Mouse (Mus musculus): Measurements from ENCODE around the gene Abhd12. TPM values are rescaled to one million over a fixed set of nuclear protein-coding genes. Genes with fewer than 3 reads are reported as not detected.
A peak's percentile ranks its signal among the peaks of the same experiment; 100 is the strongest.

Gene Abhd12
- polyA plus RNA-seq, 1 experiment from 2014 or later, result 47.9 TPM

DNA sequence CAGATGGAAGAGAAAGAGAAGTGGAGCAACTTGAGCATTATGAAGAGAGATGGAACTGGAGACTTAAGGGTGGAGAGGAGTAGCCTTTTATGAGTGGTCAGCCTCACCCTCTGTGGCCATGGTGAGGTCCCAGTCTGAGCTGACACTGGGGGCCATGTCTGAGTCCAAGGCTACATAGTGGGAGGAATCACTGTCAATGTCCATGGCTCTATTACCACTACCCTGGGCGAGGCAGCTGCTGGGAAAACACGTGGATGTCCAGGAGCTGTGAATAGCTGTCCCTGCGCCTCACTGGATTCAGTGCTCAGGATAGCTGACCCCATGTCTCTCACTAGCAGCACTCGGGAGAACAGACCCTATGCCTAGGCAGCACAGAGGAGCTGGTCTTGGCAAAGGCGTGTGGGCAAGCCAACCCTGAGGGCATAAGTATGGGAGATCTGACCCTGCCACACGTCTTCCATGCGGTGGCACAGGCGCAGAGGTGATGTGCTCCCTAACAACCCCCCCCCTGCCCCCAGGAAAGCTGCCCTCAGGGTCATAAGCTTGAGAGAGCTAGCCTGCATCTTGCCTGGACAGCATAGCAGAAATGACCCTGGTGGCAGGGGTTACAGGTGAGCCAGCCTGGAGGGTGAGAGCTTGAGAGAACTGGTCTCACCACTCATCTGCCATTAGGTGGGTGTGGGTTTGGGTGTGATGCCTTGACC, 20.3 kb downstream of the Abhd12 start:
- H3K9ac ChIP-seq, result no peak overlapping the region
- H3K4me1 ChIP-seq (replicated peaks), result peaks cover 20% of the 10 kb centered on the region
- no peak overlapping the region for H3K4me2 ChIP-seq
- H3K36me3 ChIP-seq, result no peaks in the 10 kb centered on the region
- H3K9me3 ChIP-seq (replicated peaks), result no peaks in the 10 kb centered on the region
- WGBS, result 88% methylated on average over 8 of the region's 8 CpGs
- no peak overlapping the region for H3K27ac ChIP-seq (ENCODE audit: poor library complexity, severe bottlenecking)
- H3K27me3 ChIP-seq (replicated peaks), result no peaks in the 10 kb centered on the region
- no peak overlapping the region for H3K4me3 ChIP-seq
- peak; percentile 42; the same call in 1 of the 2 replicates for ATAC-seq (ENCODE audit: insufficient number of reproducible peaks, low FRiP score)

DNA sequence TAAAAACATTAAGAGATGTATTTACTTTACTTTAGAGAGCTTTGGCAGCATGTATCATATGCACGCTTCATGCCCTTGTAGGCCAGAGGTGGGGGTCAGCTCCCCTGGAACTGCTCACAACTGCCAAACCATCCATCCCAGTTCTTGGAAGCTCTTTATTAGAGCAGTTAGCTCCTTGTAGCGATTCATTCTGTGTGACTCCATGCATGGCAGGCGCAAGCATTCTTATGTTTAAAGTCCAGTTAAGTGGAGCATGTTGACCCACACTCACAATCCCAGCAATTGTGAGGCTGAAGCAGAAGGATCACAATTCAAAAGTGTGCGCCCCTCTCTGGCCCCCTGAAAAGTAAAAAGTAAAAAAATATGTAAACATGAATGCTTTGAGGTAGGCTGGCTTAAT, 27.0 kb downstream of the Abhd12 start:
- Histone ChIP-seq H3K27me3 (replicated peaks) (no peaks in the 10 kb centered on the region), H3K4me2 (no peak overlapping the region), H3K9me3 (replicated peaks) (no peaks in the 10 kb centered on the region), H3K4me3 (no peak overlapping the region), H3K27ac (ENCODE audit: poor library complexity, severe bottlenecking) (no peak overlapping the region), H3K4me1 (replicated peaks) (0 out of 2 replicates have a peak, but pooled peaks cover 4% of the 10 kb centered on the region), H3K36me3 (no peaks in the 10 kb centered on the region), H3K9ac (no peak overlapping the region)
- ATAC-seq (ENCODE audit: insufficient number of reproducible peaks, low FRiP score), result no peak
- 88% methylated on average over 4 of the region's 4 CpGs for WGBS

DNA sequence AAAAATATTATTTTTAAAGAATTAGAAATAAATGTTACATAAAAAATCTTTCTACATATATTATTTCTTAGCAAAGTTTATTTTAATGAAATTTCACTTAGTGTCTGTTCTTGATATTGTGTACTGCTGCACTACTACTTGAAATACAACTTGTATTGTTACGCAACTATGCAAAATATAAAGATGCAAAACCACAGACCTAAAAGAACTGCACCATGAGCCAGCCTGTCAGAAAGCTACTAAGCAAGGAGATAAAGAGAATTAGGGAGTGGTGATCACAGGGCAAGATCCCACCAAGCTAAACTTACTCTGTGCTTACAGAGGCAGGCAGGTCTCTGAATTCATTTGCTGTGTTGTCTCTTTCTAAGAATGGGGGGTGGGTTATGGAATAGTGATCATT, 29.3 kb downstream of the Abhd12 start:
- 94% methylated on average over 1 of the region's 1 CpGs for WGBS
- Histone ChIP-seq H3K4me2 (no peak overlapping the region), H3K9ac (no peak overlapping the region), H3K4me3 (no peak overlapping the region), H3K9me3 (replicated peaks) (no peaks in the 10 kb centered on the region), H3K4me1 (replicated peaks) (0 out of 2 replicates have a peak, but pooled peaks cover 4% of the 10 kb centered on the region), H3K27me3 (replicated peaks) (no peaks in the 10 kb centered on the region), H3K27ac (ENCODE audit: poor library complexity, severe bottlenecking) (no peak overlapping the region), H3K36me3 (no peaks in the 10 kb centered on the region)
- no peak for ATAC-seq (ENCODE audit: insufficient number of reproducible peaks, low FRiP score)

DNA sequence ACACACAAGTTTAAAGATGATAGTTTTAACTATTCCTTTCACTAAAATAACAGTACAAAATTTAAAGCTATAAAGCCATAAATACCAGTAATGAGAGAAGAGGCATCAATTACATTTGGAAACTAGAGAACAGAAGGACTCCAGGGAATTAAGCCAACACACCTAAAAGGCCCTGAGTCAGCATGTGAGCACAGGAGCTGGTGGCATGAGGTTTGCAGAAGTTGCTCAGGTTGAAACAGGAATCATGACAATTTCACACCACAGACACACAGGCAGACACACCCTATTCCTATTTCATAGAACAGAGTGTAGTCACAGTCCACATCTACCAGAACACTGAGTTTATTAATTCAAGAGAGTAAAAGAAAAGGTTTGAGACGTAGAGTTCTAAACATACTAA, 30.0 kb downstream of the Abhd12 start:
- Histone ChIP-seq H3K27ac (ENCODE audit: poor library complexity, severe bottlenecking) (no peak overlapping the region), H3K9me3 (replicated peaks) (no peaks in the 10 kb centered on the region), H3K4me1 (replicated peaks) (0 out of 2 replicates have a peak, but pooled peaks cover 5% of the 10 kb centered on the region), H3K4me2 (no peak overlapping the region), H3K9ac (no peak overlapping the region), H3K36me3 (no peaks in the 10 kb centered on the region), H3K27me3 (replicated peaks) (no peaks in the 10 kb centered on the region), H3K4me3 (no peak overlapping the region)
- 84% methylated on average over 1 of the region's 1 CpGs for WGBS
- ATAC-seq (ENCODE audit: insufficient number of reproducible peaks, low FRiP score), result no peak

DNA sequence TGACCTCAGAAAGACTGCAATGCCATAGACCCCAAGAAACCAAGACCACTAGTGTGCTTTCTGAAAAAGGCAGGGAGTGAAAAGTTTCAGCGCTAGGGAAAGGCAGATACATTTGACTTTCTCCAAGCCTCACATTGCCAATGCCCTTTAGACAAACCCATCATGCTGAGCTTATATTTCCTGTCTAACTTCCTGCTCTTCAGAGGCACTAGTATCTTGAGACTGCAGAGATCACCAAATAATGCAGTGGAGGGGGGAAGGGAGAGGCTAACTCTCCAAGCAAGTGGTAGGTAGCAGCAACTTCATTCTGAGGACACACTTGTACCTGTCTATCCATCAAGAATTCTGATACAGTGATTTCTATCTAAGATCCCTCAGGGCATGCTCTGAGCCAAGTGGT, 35.1 kb downstream of the Abhd12 start:
- 0 out of 2 replicates have a peak, but pooled peaks cover 11% of the 10 kb centered on the region for H3K4me1 ChIP-seq (replicated peaks)
- no peak overlapping the region for H3K4me3 ChIP-seq
- no peak for ATAC-seq (ENCODE audit: insufficient number of reproducible peaks, low FRiP score)
- no peak overlapping the region for H3K27ac ChIP-seq (ENCODE audit: poor library complexity, severe bottlenecking)
- H3K27me3 ChIP-seq (replicated peaks), result no peaks in the 10 kb centered on the region
- no peak overlapping the region for H3K4me2 ChIP-seq
- no peaks in the 10 kb centered on the region for H3K9me3 ChIP-seq (replicated peaks)
- H3K36me3 ChIP-seq, result no peaks in the 10 kb centered on the region
- no peak overlapping the region for H3K9ac ChIP-seq
- WGBS, result 74% methylated on average over 1 of the region's 1 CpGs

DNA sequence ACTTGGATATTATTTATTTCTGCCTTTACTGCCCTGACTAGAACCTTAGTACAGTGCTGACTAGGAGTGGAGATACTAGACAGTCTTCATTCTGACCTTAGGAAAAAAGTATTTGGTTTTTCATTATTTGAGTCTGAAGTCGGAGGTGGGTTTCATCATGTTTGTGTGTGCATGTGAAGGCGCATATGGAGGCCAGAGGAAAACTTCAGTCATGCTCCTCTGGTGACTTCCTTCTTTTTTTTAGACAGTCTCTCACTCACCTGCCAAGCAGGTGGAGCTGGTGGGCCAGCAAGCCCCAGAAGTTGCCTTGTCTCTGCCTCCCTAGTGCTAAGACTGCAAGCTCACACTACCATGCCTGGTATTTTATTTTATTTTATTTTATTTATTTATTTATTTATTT, 37.5 kb downstream of the Abhd12 start:
- H3K9me3 ChIP-seq (replicated peaks), result no peaks in the 10 kb centered on the region
- WGBS, result 89% methylated on average over 2 of the region's 2 CpGs
- no peaks in the 10 kb centered on the region for H3K36me3 ChIP-seq
- H3K4me2 ChIP-seq, result no peak overlapping the region
- no peak overlapping the region for H3K4me3 ChIP-seq
- no peak for ATAC-seq (ENCODE audit: insufficient number of reproducible peaks, low FRiP score)
- no peak overlapping the region for H3K27ac ChIP-seq (ENCODE audit: poor library complexity, severe bottlenecking)
- no peak overlapping the region for H3K9ac ChIP-seq
- H3K4me1 ChIP-seq (replicated peaks), result 0 out of 2 replicates have a peak, but pooled peaks cover 6% of the 10 kb centered on the region
- H3K27me3 ChIP-seq (replicated peaks), result no peaks in the 10 kb centered on the region

DNA sequence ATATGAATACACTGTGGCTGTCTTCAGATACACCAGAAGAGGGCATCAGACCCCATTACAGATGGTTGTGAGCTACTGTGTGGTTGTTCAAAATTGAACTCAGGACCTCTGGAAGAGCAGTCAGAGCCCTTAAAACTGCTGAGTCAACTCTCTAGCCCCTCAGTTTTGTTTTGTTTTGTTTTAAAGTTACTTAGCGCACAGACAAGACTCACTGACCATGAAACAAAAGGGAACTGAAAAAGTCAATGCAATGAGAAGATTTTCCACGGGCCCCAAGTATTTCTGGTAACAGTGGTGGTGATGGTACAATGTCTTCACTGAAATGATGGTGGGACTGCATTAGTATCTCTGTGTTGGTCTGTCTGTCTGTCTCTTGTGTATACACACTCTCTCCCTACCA, 43.4 kb downstream of the Abhd12 start:
- Histone ChIP-seq H3K27me3 (replicated peaks) (no peaks in the 10 kb centered on the region), H3K9ac (no peak overlapping the region), H3K4me2 (no peak overlapping the region), H3K4me3 (no peak overlapping the region), H3K27ac (ENCODE audit: poor library complexity, severe bottlenecking) (no peak overlapping the region), H3K9me3 (replicated peaks) (no peaks in the 10 kb centered on the region), H3K36me3 (no peaks in the 10 kb centered on the region), H3K4me1 (replicated peaks) (no peaks in the 10 kb centered on the region)
- 86% methylated on average over 2 of the region's 2 CpGs for WGBS
- no peak for ATAC-seq (ENCODE audit: insufficient number of reproducible peaks, low FRiP score)

DNA sequence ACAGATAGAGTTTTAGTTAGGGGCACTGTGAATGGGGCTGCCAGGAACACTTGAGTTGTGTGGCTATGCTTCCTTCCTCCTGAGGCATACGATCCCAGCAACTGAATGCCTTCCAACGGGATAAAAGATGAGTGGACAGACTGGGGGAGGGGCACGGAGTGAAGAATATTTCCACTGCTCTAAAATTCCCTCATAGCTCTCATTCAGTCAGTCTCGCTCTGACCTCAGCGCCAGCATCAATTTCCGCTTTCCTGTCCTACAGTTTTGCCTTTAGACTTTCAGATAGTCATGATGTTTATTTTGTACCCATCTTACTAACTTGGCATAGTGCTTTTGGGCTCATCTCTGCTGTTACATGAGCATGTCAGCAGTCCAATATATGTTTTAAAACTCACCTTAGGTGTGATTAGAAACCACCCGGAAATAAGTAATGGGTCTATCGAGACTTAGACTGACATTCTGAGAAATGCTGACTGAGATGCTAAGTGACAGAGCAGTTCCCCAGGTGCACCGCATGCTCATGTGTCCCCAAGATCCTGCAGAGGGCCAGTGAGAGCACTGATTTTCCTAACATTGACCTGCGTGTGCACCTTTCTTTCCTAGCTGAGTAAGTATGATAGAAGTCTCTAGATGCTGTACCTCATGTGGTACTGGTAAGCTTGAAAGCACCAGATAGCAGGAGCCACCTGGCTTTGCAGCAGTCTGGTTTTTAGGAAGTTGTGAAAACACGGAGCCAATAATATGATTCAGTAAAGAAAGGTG, 44.7 kb downstream of the Abhd12 start:
- Histone ChIP-seq H3K27ac (ENCODE audit: poor library complexity, severe bottlenecking) (no peak overlapping the region), H3K36me3 (no peaks in the 10 kb centered on the region), H3K27me3 (replicated peaks) (no peaks in the 10 kb centered on the region), H3K9ac (no peak overlapping the region), H3K4me1 (replicated peaks) (no peaks in the 10 kb centered on the region), H3K9me3 (replicated peaks) (no peaks in the 10 kb centered on the region), H3K4me3 (no peak overlapping the region), H3K4me2 (no peak overlapping the region)
- no peak for ATAC-seq (ENCODE audit: insufficient number of reproducible peaks, low FRiP score)
- WGBS, result 71% methylated on average over 11 of the region's 11 CpGs

DNA sequence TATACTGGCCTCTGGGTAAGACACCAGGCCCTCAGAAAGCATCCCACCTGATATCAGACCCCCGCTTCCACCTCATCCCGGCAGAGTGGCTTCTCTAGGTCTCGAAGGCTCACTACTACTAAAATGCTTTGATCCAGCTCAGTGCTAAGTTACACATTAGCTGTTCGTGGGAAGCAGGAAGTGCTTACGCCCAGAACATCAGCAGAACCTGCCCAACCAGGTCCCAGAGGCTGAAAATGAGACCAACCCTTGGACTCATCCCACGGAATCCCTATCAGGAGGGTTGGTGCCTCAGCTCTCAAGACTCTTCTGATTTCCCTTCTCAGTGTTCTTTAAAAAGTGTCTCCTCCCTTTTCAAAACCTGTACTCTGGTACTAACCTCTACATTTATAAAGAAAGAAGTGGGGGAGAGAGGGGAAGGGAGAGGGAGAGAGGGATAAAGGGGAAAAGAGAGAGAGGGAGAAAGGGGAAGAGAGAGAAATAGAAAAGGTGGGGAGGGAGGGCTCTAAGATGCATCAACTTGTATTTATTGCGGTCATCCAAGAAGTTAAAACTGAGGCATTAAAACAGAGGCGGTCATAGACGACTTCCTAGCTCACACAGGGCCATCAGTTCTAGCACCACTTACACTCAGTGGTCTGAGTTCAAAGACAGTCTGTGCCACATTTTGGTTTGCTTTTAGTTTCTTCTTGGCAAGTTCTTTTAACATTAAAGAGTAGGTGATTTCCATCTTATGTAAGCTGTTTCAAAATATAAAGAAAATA, 45.6 kb downstream of the Abhd12 start:
- H3K27me3 ChIP-seq (replicated peaks), result no peaks in the 10 kb centered on the region
- no peak for ATAC-seq (ENCODE audit: insufficient number of reproducible peaks, low FRiP score)
- no peak overlapping the region for H3K9ac ChIP-seq
- H3K27ac ChIP-seq (ENCODE audit: poor library complexity, severe bottlenecking), result no peak overlapping the region
- no peaks in the 10 kb centered on the region for H3K9me3 ChIP-seq (replicated peaks)
- WGBS, result 86% methylated on average over 9 of the region's 9 CpGs
- H3K4me1 ChIP-seq (replicated peaks), result no peaks in the 10 kb centered on the region
- no peaks in the 10 kb centered on the region for H3K36me3 ChIP-seq
- H3K4me2 ChIP-seq, result no peak overlapping the region
- no peak overlapping the region for H3K4me3 ChIP-seq

DNA sequence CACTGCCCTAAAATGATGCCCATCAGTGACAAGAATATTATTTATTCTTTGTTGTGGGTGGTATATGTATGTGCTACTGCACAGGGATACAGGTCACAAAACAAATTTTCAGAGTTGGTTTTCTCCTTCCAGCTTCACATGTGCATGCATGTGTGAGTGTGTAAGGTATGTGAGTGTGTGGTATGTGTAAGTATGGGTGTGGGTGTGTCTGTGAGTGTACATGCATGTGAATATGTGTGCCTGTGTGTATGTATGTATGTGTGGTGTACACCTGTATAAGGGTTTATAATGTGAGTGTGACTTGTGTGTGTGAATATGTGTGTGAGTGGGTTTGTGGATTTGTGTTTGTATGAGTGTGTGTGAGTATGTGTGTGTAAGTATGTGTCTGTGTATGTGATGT, 49.4 kb downstream of the Abhd12 start:
- Histone ChIP-seq H3K4me1 (replicated peaks) (no peaks in the 10 kb centered on the region), H3K9me3 (replicated peaks) (no peaks in the 10 kb centered on the region), H3K27me3 (replicated peaks) (no peaks in the 10 kb centered on the region), H3K27ac (ENCODE audit: poor library complexity, severe bottlenecking) (no peak overlapping the region), H3K4me3 (no peak overlapping the region), H3K9ac (no peak overlapping the region), H3K4me2 (no peak overlapping the region), H3K36me3 (no peaks in the 10 kb centered on the region)
- ATAC-seq (ENCODE audit: insufficient number of reproducible peaks, low FRiP score), result no peak

DNA sequence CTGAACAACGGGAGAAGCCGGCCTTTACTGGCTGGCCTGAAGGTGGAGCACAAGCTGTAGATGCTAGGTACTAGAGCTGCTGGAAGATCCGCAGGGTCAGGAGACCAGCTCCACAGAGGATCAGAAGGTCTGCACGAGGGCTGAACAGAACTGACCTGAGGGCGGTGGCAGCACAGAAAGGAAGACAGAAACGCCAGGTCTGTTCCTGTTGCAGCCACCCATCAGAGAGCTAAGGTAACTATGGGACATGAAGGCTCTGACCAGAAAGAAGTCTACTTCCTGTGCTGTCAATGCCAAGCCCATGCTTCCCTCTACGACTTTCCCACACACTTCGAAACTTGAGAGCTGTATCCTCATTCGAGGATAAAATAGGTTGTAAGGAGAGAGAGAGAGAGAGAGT, 53.3 kb downstream of the Abhd12 start:
- Histone ChIP-seq H3K4me2 (no peak overlapping the region), H3K9ac (no peak overlapping the region), H3K4me3 (no peak overlapping the region), H3K36me3 (no peaks in the 10 kb centered on the region), H3K27ac (ENCODE audit: poor library complexity, severe bottlenecking) (no peak overlapping the region), H3K9me3 (replicated peaks) (no peaks in the 10 kb centered on the region), H3K27me3 (replicated peaks) (no peaks in the 10 kb centered on the region), H3K4me1 (replicated peaks) (no peaks in the 10 kb centered on the region)
- WGBS, result 69% methylated on average over 9 of the region's 9 CpGs
- no peak for ATAC-seq (ENCODE audit: insufficient number of reproducible peaks, low FRiP score)

Data from heart, embryonic 12.5 days (tissue).